Mouse (Mus musculus) liver, postnatal 0 days (tissue): ENCODE measurements around the gene Kcnc3.

Experiments
- CTCF ChIP-seq: sonication (generic); IDR thresholded peaks from 2 replicates; pipeline ENCODE4 v1.5.1; 2016; ENCODE audit warnings: antibody characterized with exemption, low read depth
- EP300 ChIP-seq: IDR thresholded peaks from 2 replicates; pipeline ENCODE4 v1.6.1; 2016; ENCODE audit warnings: antibody characterized with exemption, low read depth, mild to moderate bottlenecking

- TF ChIP-seq CTCF: no peak
- no peak for TF ChIP-seq EP300
These were observed 42.7 kb upstream of the Kcnc3 start for GRCm38 (mm10) chr7:44547725-44548124.
